Mouse (Mus musculus) right cerebral cortex, postnatal 10 days (tissue): ENCODE results near the gene Esyt3.

ENCODE experiments used
- DNase-seq, 2 experiments: peaks; one replicate each; pipeline ENCODE4 v3.0.0; 2021; ENCODE audit warnings: low spot score in 2 of 2

Gene Esyt3

GRCm38 (mm10) chr9:99354796-99355195 lies 3.6 kb downstream of the Esyt3 start:
- DNase-seq, result no peak

- no peak for DNase-seq
Measured at GRCm38 (mm10) chr9:99353390-99353789, 5.0 kb downstream of the Esyt3 start.

- DNase-seq, result no peak
Measured at GRCm38 (mm10) chr9:99352964-99353363, 5.4 kb downstream of the Esyt3 start.

- DNase-seq, result peak; percentile 83 to 90
Measured at GRCm38 (mm10) chr9:99345351-99345792, 13.0 kb downstream of the Esyt3 start.

- DNase-seq, result no peak
Measured at GRCm38 (mm10) chr9:99341600-99341999, 16.8 kb downstream of the Esyt3 start.

- no peak for DNase-seq
Measured at GRCm38 (mm10) chr9:99340126-99340525, 18.2 kb downstream of the Esyt3 start.

GRCm38 (mm10) chr9:99339182-99339581 lies 19.2 kb downstream of the Esyt3 start:
- no peak for DNase-seq

GRCm38 (mm10) chr9:99338293-99338692 lies 20.1 kb downstream of the Esyt3 start:
- DNase-seq, result no peak

- DNase-seq, result no peak
Measured at GRCm38 (mm10) chr9:99336538-99336937, 21.8 kb downstream of the Esyt3 start.

GRCm38 (mm10) chr9:99326881-99327280 lies 31.5 kb downstream of the Esyt3 start:
- no peak for DNase-seq

GRCm38 (mm10) chr9:99325961-99326360 lies 32.4 kb downstream of the Esyt3 start:
- DNase-seq, result no peak

GRCm38 (mm10) chr9:99325208-99325929 lies 33.0 kb downstream of the Esyt3 start:
- no peak for DNase-seq

- DNase-seq, result no peak
Measured at GRCm38 (mm10) chr9:99320006-99320405, 38.4 kb downstream of the Esyt3 start.

- DNase-seq, result peak in 1 of 2 experiments; percentile 22
Measured at GRCm38 (mm10) chr9:99319343-99319951, 38.9 kb downstream of the Esyt3 start.

GRCm38 (mm10) chr9:99306226-99306625 lies 52.1 kb downstream of the Esyt3 start:
- no peak for DNase-seq

- no peak for DNase-seq
Measured at GRCm38 (mm10) chr9:99304296-99304695, 54.1 kb downstream of the Esyt3 start.
